Mouse (Mus musculus): ENCODE data around the gene Copg1. TPM values are rescaled to one million over a fixed set of nuclear protein-coding genes. Genes with fewer than 3 reads are reported as not detected.

The Copg1 gene
- total RNA-seq (2023; ENCODE audit: inconsistent age): 135 to 152 TPM (median 137 TPM) in 4 replicates

GRCm38 (mm10) chr6:87887594-87888233, at the start of gene Copg1:
TSS of gene Copg1 (plus strand) at chr6:87887814.

DNA sequence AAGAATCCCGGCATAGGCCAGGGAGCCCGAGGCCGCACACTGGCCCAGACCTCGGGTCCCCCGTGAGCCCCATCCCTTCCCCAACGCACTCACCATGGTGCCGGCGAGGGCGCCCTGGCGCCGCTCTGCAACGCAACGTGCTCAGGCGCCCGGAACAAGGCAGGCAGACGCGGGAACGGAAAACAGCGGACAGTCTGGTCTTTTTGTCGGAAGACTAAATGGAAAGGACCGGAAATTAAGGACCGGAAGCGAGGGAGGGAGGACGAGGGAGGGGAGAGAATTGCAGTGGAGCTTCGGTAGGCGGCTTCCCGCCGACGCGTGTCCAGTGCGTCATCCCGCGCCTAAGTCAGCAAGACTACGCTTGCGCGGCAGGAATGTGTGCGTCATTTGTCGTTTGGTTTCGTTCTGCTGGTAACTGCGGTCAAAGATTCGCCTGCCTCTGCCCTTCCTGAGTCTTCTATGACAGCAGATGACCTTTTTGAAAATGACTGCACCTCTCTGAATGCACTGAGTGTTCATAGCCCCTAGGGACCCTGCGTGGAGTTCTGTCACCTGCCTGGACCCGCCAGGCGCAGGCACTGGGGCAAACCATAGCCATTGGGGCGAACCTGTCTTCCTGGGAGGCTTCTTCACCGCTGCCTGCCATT, 48.9 kb upstream of the Copg1 start, which contains the start of gene Isy1:
TSS of gene Isy1 (minus strand) at position 248 of the 647 bp plus-strand sequence.

DNA sequence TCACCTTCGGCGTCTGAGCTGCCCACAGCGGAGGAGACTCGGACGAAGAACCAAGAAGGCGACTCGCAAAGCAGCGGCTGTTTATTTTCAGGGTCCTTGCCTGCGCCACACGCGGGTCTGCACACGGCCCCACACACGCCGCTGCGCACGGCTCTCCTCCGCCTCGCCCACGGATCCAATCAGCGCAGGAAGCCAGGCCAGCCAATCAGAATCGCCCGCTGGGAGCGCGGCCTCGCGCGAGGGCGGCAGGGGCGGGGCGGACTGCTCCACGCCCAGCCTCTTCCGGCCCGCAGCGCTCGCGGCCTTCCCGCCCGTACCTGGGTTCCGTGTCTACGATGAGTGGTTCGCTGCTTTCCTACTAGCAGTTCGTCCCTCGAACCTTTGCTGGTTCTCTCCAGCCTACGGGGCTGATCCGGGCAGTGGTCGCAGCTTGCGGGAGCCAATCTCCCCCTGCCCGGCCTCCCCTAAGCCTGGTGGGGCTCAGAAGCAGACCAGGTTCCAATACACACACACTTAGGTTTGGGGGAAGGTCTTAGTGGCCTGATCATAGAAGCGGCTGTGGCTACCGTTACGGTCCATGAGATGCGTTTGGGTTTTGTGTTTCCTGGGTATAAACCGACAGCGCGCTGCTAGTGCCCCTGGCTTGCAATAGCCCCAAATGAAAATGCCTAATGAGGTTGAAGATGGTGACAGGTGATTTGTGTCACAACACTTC, 36.6 kb upstream of the Copg1 start, which contains the start of gene Cnbp:
TSS of gene Cnbp (minus strand) at position 207 of the 715 bp plus-strand sequence.

GRCm38 (mm10) chr6:87913661-87914325, 26.2 kb downstream of the Copg1 start, which contains the start of gene Hmces:
TSS of gene Hmces (plus strand) at chr6:87913935.

Other genes with a start within 250 kb of the Copg1 start
- 4.6 to 5.4 TPM (median 5.1 TPM) in 4 replicates for gene Aplf, start 215.6 kb upstream of the Copg1 start, total RNA-seq (2023; ENCODE audit: inconsistent age)
- not detected in 4 replicates for gene Efcc1, start 156.9 kb upstream of the Copg1 start, total RNA-seq (2023; ENCODE audit: inconsistent age)
- not detected in 4 replicates for gene Gp9, start 109.7 kb upstream of the Copg1 start, total RNA-seq (2023; ENCODE audit: inconsistent age)
- 38.7 to 63.6 TPM (median 58.1 TPM) in 4 replicates for gene Rab43, start 75.7 kb upstream of the Copg1 start, total RNA-seq (2023; ENCODE audit: inconsistent age)
- gene Gm45140, start 52.0 kb upstream of the Copg1 start, total RNA-seq (2023; ENCODE audit: inconsistent age): 3.3 to 9.1 TPM (median 5.8 TPM) in 4 replicates
- 88.7 to 106 TPM (median 102 TPM) in 4 replicates for gene Isy1, start 49.0 kb upstream of the Copg1 start, total RNA-seq (2023; ENCODE audit: inconsistent age)
- 577 to 630 TPM (median 588 TPM) in 4 replicates for gene Cnbp, start 36.7 kb upstream of the Copg1 start, total RNA-seq (2023; ENCODE audit: inconsistent age)
- gene Hmces, start 26.1 kb downstream of the Copg1 start, total RNA-seq (2023; ENCODE audit: inconsistent age): 104 to 116 TPM (median 110 TPM) in 4 replicates
- gene H1fx, start 93.8 kb downstream of the Copg1 start, total RNA-seq (2023; ENCODE audit: inconsistent age): 1.3 to 2.3 TPM (median 1.7 TPM) in 4 replicates
- 172 to 205 TPM (median 180 TPM) in 4 replicates for gene Rab7, start 157.5 kb downstream of the Copg1 start, total RNA-seq (2023; ENCODE audit: inconsistent age)
- gene Rpn1, start 196.7 kb downstream of the Copg1 start, total RNA-seq (2023; ENCODE audit: inconsistent age): 96.8 to 137 TPM (median 108 TPM) in 4 replicates

Data from B cell, adult (primary cell).